Mouse (Mus musculus) neural tube, embryonic 12.5 days (tissue): ENCODE measurements around the gene Golt1a. TPM values are rescaled to one million over a fixed set of nuclear protein-coding genes. Genes with fewer than 3 reads are reported as not detected.

ENCODE experiments used
- ATAC-seq: fragments of 200-750 bp; cut with Nextera tagmentation; 2 replicates; pipeline ENCODE4 v1.8.0; 2017; ENCODE audit warnings: low read depth, mild to moderate bottlenecking, moderate TSS enrichment, moderate library complexity; ENCODE audit not compliant: low FRiP score
- H3K27ac ChIP-seq: fragments of 300-500 bp; sonication (generic); 2 replicates; pipeline ENCODE4 v1.5.1; 2016
- H3K27me3 ChIP-seq: fragments of 300-500 bp; sonication (generic); replicated peaks from 2 replicates; pipeline ENCODE4 v1.6.1; 2016; ENCODE audit warnings: mild to moderate bottlenecking
- H3K36me3 ChIP-seq: fragments of 300-500 bp; sonication (generic); 2 replicates; pipeline ENCODE4 v1.6.1; 2016; ENCODE audit warnings: mild to moderate bottlenecking
- H3K4me1 ChIP-seq: fragments of 300-500 bp; sonication (generic); 2 replicates; pipeline ENCODE4 v1.6.1; 2016
- H3K4me2 ChIP-seq: fragments of 300-500 bp; sonication (generic); replicated peaks from 2 replicates; pipeline ENCODE4 v1.6.1; 2016; ENCODE audit warnings: mild to moderate bottlenecking
- H3K4me3 ChIP-seq: fragments of 300-500 bp; sonication (generic); 2 replicates; pipeline ENCODE4 v1.5.1; 2016
- H3K9ac ChIP-seq: fragments of 300-500 bp; sonication (generic); 2 replicates; pipeline ENCODE4 v1.6.1; 2016; ENCODE audit warnings: mild to moderate bottlenecking
- H3K9me3 ChIP-seq: fragments of 300-500 bp; sonication (generic); 2 replicates; pipeline ENCODE4 v1.6.1; 2016; ENCODE audit warnings: mild to moderate bottlenecking
- WGBS: fragments of 180-500 bp; shearing (Covaris S2); methylation state at CpG from one replicate; pipeline ENCODE4 v1.1.7; 2016; 5-methylcytosine and 5-hydroxymethylcytosine counted together
- polyA plus RNA-seq: library from polyadenylated mRNA; unstranded; fragments of >200 nt; fragmentation: Nextera tagmentation; extraction: Ambion mirVana; gene quantifications from 2 replicates; pipeline ENCODE4 v1.2.1, GENCODE M21; 2016

Gene Golt1a
- polyA plus RNA-seq, 1 experiment from 2014 or later, result not detected

- no peak for ATAC-seq
These were observed 1.6 kb downstream of the Golt1a start for GRCm38 (mm10) chr1:133311240-133311639.

GRCm38 (mm10) chr1:133311946-133312345 lies 2.3 kb downstream of the Golt1a start:
- H3K9ac ChIP-seq, result no peak overlapping the region
- H3K4me3 ChIP-seq, result no peak overlapping the region
- 35% methylated on average over 10 of the region's 10 CpGs for WGBS
- H3K27ac ChIP-seq, result no peak overlapping the region
- no peaks in the 10 kb centered on the region for H3K36me3 ChIP-seq
- no peaks in the 10 kb centered on the region for H3K9me3 ChIP-seq
- peaks cover 11% of the 10 kb centered on the region for H3K4me1 ChIP-seq
- no peak for ATAC-seq
- H3K4me2 ChIP-seq, result peak overlapping the region; percentile 20; the same call in 1 of the 2 replicates
- no peaks in the 10 kb centered on the region for H3K27me3 ChIP-seq

More at GRCm38 (mm10) chr1:133311240-133311639, 1.6 kb downstream of the Golt1a start:
- H3K27me3 ChIP-seq, result no peaks in the 10 kb centered on the region
- no peaks in the 10 kb centered on the region for H3K36me3 ChIP-seq
- peaks cover 11% of the 10 kb centered on the region for H3K4me1 ChIP-seq
- H3K27ac ChIP-seq, result no peak overlapping the region
- H3K4me3 ChIP-seq, result no peak overlapping the region
- H3K4me2 ChIP-seq, result no peak overlapping the region
- 61% methylated on average over 4 of the region's 4 CpGs for WGBS
- H3K9me3 ChIP-seq, result no peaks in the 10 kb centered on the region
- no peak overlapping the region for H3K9ac ChIP-seq

GRCm38 (mm10) chr1:133314364-133314763 lies 4.8 kb downstream of the Golt1a start:
- Histone ChIP-seq H3K9ac (no peak overlapping the region), H3K4me3 (no peak overlapping the region), H3K9me3 (no peaks in the 10 kb centered on the region), H3K27ac (no peak overlapping the region), H3K4me1 (peaks cover 11% of the 10 kb centered on the region), H3K4me2 (no peak overlapping the region), H3K36me3 (no peaks in the 10 kb centered on the region), H3K27me3 (no peaks in the 10 kb centered on the region)
- 25% methylated on average over 8 of the region's 8 CpGs for WGBS
- ATAC-seq, result no peak

- Histone ChIP-seq H3K4me3 (no peak overlapping the region), H3K27ac (no peak overlapping the region), H3K4me1 (peaks cover 11% of the 10 kb centered on the region), H3K9me3 (no peaks in the 10 kb centered on the region), H3K4me2 (no peak overlapping the region), H3K9ac (no peak overlapping the region), H3K36me3 (no peaks in the 10 kb centered on the region), H3K27me3 (no peaks in the 10 kb centered on the region)
- 79% methylated on average over 6 of the region's 6 CpGs for WGBS
- no peak for ATAC-seq
These were observed 6.2 kb downstream of the Golt1a start for GRCm38 (mm10) chr1:133315775-133316174.

- peaks cover 11% of the 10 kb centered on the region for H3K4me1 ChIP-seq
- H3K9me3 ChIP-seq, result no peaks in the 10 kb centered on the region
- no peak overlapping the region for H3K4me2 ChIP-seq
- H3K9ac ChIP-seq, result no peak overlapping the region
- H3K4me3 ChIP-seq, result no peak overlapping the region
- H3K27ac ChIP-seq, result no peak overlapping the region
- 87% methylated on average over 4 of the region's 4 CpGs for WGBS
- ATAC-seq, result no peak
- H3K27me3 ChIP-seq, result no peaks in the 10 kb centered on the region
- no peaks in the 10 kb centered on the region for H3K36me3 ChIP-seq
These were observed 7.0 kb downstream of the Golt1a start for GRCm38 (mm10) chr1:133316577-133316976.

GRCm38 (mm10) chr1:133317149-133317548 lies 7.5 kb downstream of the Golt1a start:
- Histone ChIP-seq H3K4me1 (peaks cover 6% of the 10 kb centered on the region), H3K9me3 (no peaks in the 10 kb centered on the region), H3K27me3 (no peaks in the 10 kb centered on the region), H3K36me3 (no peaks in the 10 kb centered on the region), H3K9ac (no peak overlapping the region), H3K27ac (no peak overlapping the region), H3K4me3 (no peak overlapping the region), H3K4me2 (no peak overlapping the region)
- WGBS, result 92% methylated on average over 1 of the region's 1 CpGs
- ATAC-seq, result no peak

GRCm38 (mm10) chr1:133321267-133321925 lies 11.8 kb downstream of the Golt1a start, which contains the start of gene Kiss1:
TSS of gene Kiss1 (plus strand) at chr1:133321875.
- Histone ChIP-seq H3K9me3 (no peaks in the 10 kb centered on the region), H3K27me3 (no peaks in the 10 kb centered on the region), H3K4me1 (0 out of 2 replicates have a peak, but pooled peaks cover 4% of the 10 kb centered on the region), H3K36me3 (no peaks in the 10 kb centered on the region), H3K4me2 (no peak within 1 kb of the TSS), H3K4me3 (no peak within 1 kb of the TSS), H3K27ac (no peak within 1 kb of the TSS), H3K9ac (no peak within 1 kb of the TSS)
- no peak for ATAC-seq
- 84% methylated on average over 13 of the region's 13 CpGs for WGBS

GRCm38 (mm10) chr1:133323333-133323732 lies 13.7 kb downstream of the Golt1a start:
- 46% methylated on average over 5 of the region's 5 CpGs for WGBS
- H3K4me2 ChIP-seq, result no peak overlapping the region
- no peaks in the 10 kb centered on the region for H3K9me3 ChIP-seq
- no peaks in the 10 kb centered on the region for H3K36me3 ChIP-seq
- no peak overlapping the region for H3K4me3 ChIP-seq
- H3K27ac ChIP-seq, result no peak overlapping the region
- 0 out of 2 replicates have a peak, but pooled peaks cover 4% of the 10 kb centered on the region for H3K4me1 ChIP-seq
- no peak overlapping the region for H3K9ac ChIP-seq
- ATAC-seq, result no peak
- H3K27me3 ChIP-seq, result peaks cover 2% of the 10 kb centered on the region; the same call in 1 of the 2 replicates

- no peak overlapping the region for H3K4me3 ChIP-seq
- no peaks in the 10 kb centered on the region for H3K36me3 ChIP-seq
- ATAC-seq, result no peak
- 77% methylated on average over 8 of the region's 8 CpGs for WGBS
- H3K9me3 ChIP-seq, result no peaks in the 10 kb centered on the region
- peaks cover 19% of the 10 kb centered on the region for H3K4me1 ChIP-seq
- no peak overlapping the region for H3K4me2 ChIP-seq
- peaks cover 22% of the 10 kb centered on the region for H3K27me3 ChIP-seq
- H3K27ac ChIP-seq, result no peak overlapping the region
- no peak overlapping the region for H3K9ac ChIP-seq
These were observed 16.4 kb downstream of the Golt1a start for GRCm38 (mm10) chr1:133325951-133326350.

GRCm38 (mm10) chr1:133327094-133327493 lies 17.5 kb downstream of the Golt1a start:
- H3K9ac ChIP-seq, result no peak overlapping the region
- H3K4me1 ChIP-seq, result peaks cover 22% of the 10 kb centered on the region
- H3K9me3 ChIP-seq, result no peaks in the 10 kb centered on the region
- peaks cover 25% of the 10 kb centered on the region for H3K27me3 ChIP-seq
- H3K27ac ChIP-seq, result no peak overlapping the region
- no peak overlapping the region for H3K4me2 ChIP-seq
- 71% methylated on average over 5 of the region's 5 CpGs for WGBS
- no peaks in the 10 kb centered on the region for H3K36me3 ChIP-seq
- ATAC-seq, result no peak
- H3K4me3 ChIP-seq, result no peak overlapping the region

GRCm38 (mm10) chr1:133328299-133328795 lies 18.7 kb downstream of the Golt1a start:
- Histone ChIP-seq H3K27ac (no peak overlapping the region), H3K9ac (no peak overlapping the region), H3K4me1 (peaks cover 20% of the 10 kb centered on the region), H3K36me3 (no peaks in the 10 kb centered on the region), H3K9me3 (no peaks in the 10 kb centered on the region), H3K4me3 (no peak overlapping the region), H3K27me3 (peaks cover 25% of the 10 kb centered on the region), H3K4me2 (no peak overlapping the region)
- WGBS, result 57% methylated on average over 6 of the region's 6 CpGs
- ATAC-seq, result no peak

- Histone ChIP-seq H3K4me3 (peak overlapping the region; percentile 32), H3K4me1 (peaks cover 20% of the 10 kb centered on the region), H3K9ac (peak overlapping the region; percentile 38; the same call in 1 of the 2 replicates), H3K27me3 (peaks cover 25% of the 10 kb centered on the region), H3K4me2 (peak overlapping the region; percentile 67), H3K27ac (no peak overlapping the region), H3K9me3 (no peaks in the 10 kb centered on the region), H3K36me3 (no peaks in the 10 kb centered on the region)
- no peak for ATAC-seq
- 8% methylated on average over 34 of the region's 34 CpGs for WGBS
These were observed 19.5 kb downstream of the Golt1a start for GRCm38 (mm10) chr1:133328896-133329637.
